Mouse (Mus musculus): ENCODE measurements at regions not wholly inside any gene's neighbourhood (a gene's known extent, or its start where the extent isn't known, plus 50 kb on each side); places are given as distances from the start of the nearest gene placed in this dataset.

- no peak for TF ChIP-seq EP300 (IDR thresholded peaks at IDR 0.05; ENCODE audit: low read depth)
- TF ChIP-seq CTCF (IDR thresholded peaks at IDR 0.05; ENCODE audit: low read depth), result no peak
These were observed 108.6 kb downstream of the Irs2 start for GRCm38 (mm10) chr8:10899581-10900155.
